Mouse (Mus musculus) bone marrow, adult 2 months (tissue): Measurements from ENCODE around the gene Icmt.

Experiments used
- CTCF ChIP-seq: fragments of 200-500 bp; IDR thresholded peaks from 2 replicates; pipeline ENCODE4 v1.5.1; 2011; ENCODE audit warnings: low read length, control low read depth; ENCODE audit not compliant: control insufficient read depth, insufficient read depth
- POLR2A ChIP-seq: fragments of 200-500 bp; IDR thresholded peaks from 2 replicates; pipeline ENCODE4 v1.6.1; 2011; ENCODE audit warnings: low read depth, mild to moderate bottlenecking, control low read depth, low read length, borderline replicate concordance; ENCODE audit not compliant: control insufficient read depth

- TF ChIP-seq CTCF, result no peak
- no peak for TF ChIP-seq POLR2A
Measured at GRCm38 (mm10) chr4:152340584-152341284, 43.7 kb downstream of the Icmt start.
